Mouse (Mus musculus): Measurements from ENCODE around the gene Gm10197.

The Gm10197 gene

GRCm38 (mm10) chr19:53394552-53394951 is 23.0 kb upstream of the Gm10197 start:
- peak; percentile 62 for DNase-seq (ENCODE audit: low read depth)

DNA sequence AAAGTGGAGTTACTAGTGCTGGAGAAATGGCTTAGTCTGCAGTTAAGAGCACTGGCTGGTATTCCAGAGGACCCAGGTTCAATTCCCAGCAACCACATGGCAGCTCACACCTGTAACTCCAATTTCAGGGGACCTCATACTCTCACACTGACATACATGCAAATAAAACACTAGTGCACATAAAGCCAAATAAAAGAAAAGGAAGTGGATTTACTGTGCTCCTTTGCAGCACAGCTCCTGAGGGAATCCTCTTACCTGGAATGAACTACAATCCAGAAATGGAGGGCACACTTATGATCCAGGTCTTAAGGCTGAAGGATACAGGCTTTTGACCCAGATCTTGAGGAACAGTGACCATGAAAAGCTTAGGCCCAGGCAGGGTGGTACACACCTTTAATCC is 22.1 kb upstream of the Gm10197 start:
- no peak for DNase-seq (ENCODE audit: low read depth)

DNA sequence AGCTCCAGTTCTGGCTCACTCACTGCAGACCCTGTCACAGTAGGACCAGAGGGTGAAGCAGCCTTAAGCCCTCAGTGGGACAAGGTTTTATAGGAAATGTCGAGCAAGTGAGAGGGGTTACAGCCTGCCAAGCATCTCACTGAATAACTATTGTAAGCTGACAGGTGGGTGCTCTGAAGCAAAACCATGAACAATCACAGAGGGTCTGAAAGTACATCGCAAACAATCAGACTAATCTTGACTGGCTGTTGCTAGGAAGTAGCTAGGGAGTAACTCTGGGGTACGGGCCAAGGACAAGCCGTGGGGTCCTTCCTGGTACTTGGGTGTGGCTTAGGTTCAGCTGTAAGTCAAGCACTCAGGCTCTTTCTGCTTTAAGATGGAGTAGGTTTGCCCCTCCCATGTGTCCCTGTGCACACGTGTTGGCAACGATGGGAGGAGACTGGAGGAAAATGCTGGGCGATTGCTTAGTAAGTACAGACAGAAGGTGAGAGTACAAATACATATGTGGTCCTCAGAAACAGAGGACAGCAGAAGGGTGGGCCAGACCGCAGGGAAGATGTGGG is 21.3 kb upstream of the Gm10197 start:
- DNase-seq (ENCODE audit: low read depth), result no peak

DNA sequence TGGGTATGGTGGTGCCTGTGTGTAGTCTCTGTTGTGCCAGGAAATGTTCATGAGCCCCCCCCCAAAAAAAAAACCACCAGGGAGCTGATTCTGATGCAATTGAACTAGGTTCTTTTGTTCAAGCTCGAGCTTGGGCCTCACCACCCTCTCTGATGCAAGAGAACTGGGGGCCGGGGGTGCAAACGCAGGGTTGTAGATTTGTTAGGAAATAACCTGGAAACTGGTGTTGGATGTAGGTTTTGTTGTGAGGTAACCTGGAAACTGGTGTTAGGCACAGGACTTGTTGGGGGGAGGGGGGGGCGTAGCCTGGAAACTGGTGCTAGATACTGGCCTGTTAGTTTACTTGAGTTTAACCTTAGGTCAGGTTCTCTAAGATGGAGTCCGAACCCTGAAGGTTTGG is 20.2 kb upstream of the Gm10197 start:
- DNase-seq (ENCODE audit: low read depth), result no peak

DNA sequence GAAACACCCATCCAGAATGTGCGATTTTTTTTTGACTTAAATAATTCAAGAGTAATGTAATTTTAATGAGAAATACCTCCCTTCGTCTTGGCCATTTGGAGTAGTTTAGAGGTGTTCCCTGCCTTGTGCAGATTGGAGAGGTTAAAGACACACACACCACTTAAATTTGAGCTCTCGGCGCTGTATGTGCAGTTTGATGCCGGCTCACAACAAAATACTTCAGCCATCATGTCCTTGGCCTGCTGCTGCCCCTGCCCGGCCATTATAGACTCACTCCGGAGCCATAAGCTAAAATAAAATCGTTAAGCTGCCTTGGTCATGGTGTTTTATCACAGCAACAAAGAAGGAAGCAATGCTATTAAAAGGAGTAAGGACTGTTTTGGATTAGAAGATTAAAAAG is 19.8 kb upstream of the Gm10197 start:
- DNase-seq (ENCODE audit: low read depth), result no peak

DNA sequence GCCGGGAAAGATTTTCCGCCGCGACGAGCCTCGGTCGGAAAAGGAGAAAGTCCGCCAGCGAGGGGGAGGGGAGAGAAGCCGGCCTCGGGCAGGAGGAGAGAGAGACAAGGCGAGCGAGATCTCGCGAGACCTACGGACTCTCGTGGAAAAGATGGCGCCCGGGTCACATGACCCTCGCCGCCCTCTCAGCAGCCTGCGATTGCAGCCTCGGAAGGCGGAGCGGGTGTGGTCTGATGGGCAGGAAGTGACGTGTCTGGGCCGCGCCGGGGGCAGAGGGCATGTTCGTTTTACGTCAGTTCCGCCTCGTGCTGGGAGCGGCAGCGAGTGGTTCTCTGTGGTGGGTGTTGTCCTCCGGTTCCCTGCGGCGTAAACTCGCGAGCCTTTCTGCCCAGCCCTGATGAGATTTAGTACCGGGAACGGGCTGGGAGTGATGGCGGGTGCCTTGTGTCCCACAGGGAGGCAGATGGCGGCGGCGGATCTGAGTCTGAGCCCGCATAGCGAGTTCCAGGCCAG is 19.0 kb upstream of the Gm10197 start, which contains the start of gene Smndc1:
Gene Smndc1, minus strand, starts transcription at position 84 of the 513 bp plus-strand sequence.
- DNase-seq (ENCODE audit: low read depth), result peak; percentile 100

GRCm38 (mm10) chr19:53389851-53390431 is 18.4 kb upstream of the Gm10197 start:
- DNase-seq (ENCODE audit: low read depth), result no peak

DNA sequence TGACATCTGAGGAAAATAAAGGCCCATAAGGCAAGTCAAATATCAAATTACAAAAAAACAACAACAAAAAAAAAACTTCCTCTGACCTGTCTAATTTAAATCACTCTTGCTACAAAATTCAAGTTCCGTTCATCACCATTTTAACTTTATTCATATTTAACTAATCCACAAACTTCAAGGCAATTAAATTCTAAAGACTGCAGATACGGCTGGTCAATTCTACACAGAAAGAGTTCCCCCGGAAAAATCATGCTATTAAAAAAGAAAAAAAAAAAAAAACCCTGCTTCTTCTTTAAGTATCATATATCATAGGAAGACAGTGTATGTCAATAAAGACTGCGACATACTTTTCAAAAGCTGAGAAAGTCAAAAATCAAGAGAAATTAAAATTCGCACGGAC is 17.9 kb upstream of the Gm10197 start:
- DNase-seq (ENCODE audit: low read depth), result no peak

DNA sequence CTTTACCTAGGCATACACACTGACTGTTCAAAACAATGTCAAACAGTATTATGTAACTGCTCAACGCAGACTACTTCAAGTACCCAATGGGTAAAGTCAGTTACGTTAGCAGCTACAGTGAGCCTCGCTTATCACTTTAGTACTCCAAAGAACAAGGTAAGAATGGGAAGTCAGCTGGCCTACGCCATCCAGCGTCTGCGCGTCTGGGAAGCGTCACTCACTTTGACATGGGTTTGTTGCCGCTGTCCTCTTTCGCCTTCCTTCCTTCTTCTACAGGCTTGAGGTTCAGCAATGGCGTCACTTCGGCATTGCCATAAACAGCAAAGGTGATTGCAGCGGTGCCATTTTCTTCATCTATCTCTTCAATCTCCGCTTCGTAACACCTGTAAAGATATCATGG is 11.8 kb upstream of the Gm10197 start:
- no peak for DNase-seq (ENCODE audit: low read depth)

- no peak for DNase-seq (ENCODE audit: low read depth)
Measured at GRCm38 (mm10) chr19:53378421-53378820, 6.9 kb upstream of the Gm10197 start.

DNA sequence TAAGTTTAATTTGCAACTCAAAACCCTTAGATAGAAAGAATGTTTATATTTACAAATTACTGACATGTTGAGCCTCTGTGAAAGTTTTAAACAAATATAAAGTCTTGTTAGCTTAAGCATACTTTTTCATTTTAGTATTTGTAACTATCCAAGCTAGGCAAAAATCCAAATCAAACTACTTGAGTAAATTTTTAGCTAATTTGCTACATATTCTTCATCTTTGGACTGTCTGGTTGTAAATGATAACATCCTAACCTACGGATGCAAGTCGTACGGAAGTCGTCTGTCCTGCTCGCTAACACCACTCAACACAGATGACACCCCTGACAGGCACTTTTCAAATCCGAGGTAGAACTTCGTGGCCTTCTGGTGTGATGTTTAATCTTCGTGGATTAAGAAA is 6.1 kb upstream of the Gm10197 start:
- no peak for DNase-seq (ENCODE audit: low read depth)

GRCm38 (mm10) chr19:53375816-53376215 is 4.2 kb upstream of the Gm10197 start:
- DNase-seq (ENCODE audit: low read depth), result no peak

GRCm38 (mm10) chr19:53375299-53375698 is 3.7 kb upstream of the Gm10197 start:
- DNase-seq (ENCODE audit: low read depth), result no peak

DNA sequence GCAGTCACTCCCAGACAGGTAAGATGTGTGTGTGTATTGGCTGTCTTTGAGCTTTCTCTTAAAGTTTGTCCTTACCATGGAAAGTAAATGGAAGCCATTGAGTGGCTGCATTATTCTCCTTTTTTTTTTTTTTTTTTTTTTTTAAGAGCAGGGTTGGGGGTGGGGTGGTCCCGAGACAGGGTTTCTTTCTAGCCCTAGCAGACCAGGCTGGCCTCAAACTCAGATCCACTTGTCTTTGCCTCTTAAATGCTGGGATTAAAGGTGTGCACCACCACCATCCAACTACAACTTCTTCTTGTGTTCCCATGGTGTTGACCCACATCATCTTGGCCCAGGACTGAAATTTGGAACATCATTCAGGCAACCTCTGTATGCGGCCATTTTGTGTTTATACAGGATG is 2.0 kb upstream of the Gm10197 start:
- DNase-seq (ENCODE audit: low read depth), result no peak

DNA sequence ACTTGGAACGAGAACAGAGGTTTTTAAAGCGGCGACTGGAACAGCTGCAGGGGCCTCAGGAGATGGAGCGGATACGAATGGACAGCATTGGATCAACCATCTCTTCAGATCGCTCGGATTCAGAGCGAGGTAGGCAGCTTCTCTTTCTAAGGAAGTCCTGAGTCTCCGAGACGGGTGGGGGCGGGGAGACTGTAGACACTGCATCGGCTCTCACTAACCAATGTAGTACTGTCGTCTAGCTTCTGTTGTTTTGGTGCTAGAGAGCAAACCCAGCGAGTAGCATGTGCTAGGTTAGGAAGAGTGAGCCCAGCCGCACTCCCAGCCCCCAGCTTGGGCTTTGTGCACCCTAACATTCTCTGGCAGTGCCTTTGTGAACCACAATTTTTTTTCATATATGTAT is 1.3 kb downstream of the Gm10197 start:
- DNase-seq (ENCODE audit: low read depth), result no peak

DNA sequence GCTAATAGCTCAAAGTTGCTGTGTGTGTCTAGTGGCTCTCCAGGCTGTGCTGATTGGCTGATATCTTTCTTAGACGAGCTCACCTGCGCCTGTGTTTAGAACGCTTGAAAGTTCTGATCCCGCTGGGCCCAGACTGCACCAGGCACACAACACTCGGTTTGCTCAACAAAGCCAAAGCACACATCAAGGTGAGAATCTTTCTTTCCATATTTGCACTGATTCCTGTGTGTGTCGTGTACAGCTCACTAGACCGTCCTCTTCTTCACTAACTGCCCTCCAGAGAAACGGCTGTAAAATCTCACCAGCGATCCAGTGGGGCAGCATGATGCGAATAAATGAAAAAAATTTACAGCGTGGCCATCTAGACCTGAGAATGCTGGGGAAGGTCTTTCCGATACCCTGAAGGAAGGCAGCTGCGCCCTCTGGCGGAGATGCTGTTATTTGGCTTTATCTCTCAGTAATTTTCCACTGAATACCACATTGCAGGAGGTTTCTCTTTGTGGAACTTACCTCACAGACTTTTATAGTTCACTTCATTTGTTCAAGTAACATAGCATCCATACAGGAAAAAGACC is 2.0 kb downstream of the Gm10197 start:
- peak; percentile 70 for DNase-seq (ENCODE audit: low read depth)

GRCm38 (mm10) chr19:53366881-53367280 is 4.7 kb downstream of the Gm10197 start:
- DNase-seq (ENCODE audit: low read depth), result no peak

GRCm38 (mm10) chr19:53366057-53366775 is 5.3 kb downstream of the Gm10197 start:
- no peak for DNase-seq (ENCODE audit: low read depth)

DNA sequence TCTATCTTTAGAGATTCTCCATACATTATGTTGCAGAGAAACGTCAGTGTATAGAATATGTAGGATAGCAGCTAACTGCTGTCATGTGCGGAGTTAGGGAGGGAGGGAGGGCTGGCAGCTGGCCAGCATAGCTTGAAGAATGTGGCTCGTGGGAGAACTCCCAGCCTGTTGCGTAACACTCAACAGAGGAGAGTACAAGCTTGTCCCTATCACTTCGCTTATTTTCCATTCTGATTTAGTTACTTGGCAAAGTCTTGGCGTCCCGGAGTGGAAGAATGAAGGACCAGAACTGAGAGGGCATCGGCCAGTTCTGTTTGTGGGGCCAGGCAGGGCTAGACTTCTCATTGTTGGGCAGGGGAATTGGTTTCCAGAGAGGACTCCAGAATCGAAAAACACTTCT is 6.6 kb downstream of the Gm10197 start:
- DNase-seq (ENCODE audit: low read depth), result peak; percentile 13

DNA sequence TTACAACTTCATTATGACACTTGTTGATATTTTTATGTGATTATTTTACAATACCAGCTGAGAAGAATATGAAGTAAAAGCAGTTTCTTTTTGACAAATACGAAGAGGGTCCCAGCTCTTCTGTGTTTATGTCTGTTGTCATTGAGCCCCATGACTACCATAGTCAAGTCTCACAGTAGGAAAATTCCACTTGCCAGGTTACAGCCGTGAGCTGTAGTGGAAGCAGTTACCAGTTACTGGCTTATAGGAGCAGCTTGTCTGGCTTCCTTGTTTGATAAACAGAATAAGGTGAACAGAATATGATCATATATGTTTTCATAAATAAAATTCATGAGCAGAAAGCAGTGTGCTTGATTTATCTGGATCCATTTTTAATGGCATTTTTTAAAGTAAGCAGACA is 7.0 kb downstream of the Gm10197 start:
- no peak for DNase-seq (ENCODE audit: low read depth)

DNA sequence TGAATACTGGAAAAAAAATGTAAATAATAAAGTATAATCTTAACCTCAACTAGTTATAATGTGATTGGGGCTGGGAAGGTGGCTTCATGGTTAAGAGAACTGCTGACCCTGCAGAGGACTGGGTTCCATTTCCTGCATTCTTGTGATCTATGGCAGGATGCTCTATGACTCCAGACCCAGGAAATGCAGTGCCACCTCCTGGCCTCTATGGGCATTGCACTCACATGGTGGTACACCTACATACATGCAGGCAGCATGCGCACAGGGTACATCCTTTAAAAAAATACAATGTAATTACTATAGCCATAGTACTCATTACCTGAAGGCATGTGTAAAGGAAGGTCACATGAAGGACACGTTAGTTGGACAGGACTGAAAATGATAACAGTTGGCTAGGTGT is 8.6 kb downstream of the Gm10197 start:
- DNase-seq (ENCODE audit: low read depth), result peak; percentile 34

- no peak for DNase-seq (ENCODE audit: low read depth)
Measured at GRCm38 (mm10) chr19:53360265-53360958, 11.2 kb downstream of the Gm10197 start.

Data from c-Kit-positive CD71-negative TER-119-negative erythroid progenitor cells, embryonic 14.5 days (primary cell).